Mouse (Mus musculus): ENCODE results near the gene Rabgap1l. TPM values are rescaled to one million over a fixed set of nuclear protein-coding genes. Genes with fewer than 3 reads are reported as not detected.

The Rabgap1l gene
- total RNA-seq, 2 experiments from 2014 or later = 241 to 255 TPM

- no peak for TF ChIP-seq CTCF (conservative IDR thresholded peaks at IDR 0.05)
- peak overlapping the region; percentile 99 for H3K27ac ChIP-seq
- no peak overlapping the region for H3K4me3 ChIP-seq
- DNase-seq (ENCODE audit: low spot score in 2 of 2) = no peak
These were observed 578.8 kb downstream of the Rabgap1l start for GRCm38 (mm10) chr1:160214171-160214570.

- peak within 1 kb of the TSS; percentile 91 for H3K4me3 ChIP-seq
- H3K27ac ChIP-seq = peak within 1 kb of the TSS; percentile 99
- TF ChIP-seq CTCF (conservative IDR thresholded peaks at IDR 0.05) = peak; percentile 94
- DNase-seq (ENCODE audit: low spot score in 2 of 2) = peak; percentile 99 to 100
These were observed 580.0 kb downstream of the Rabgap1l start, which contains the start of gene Cacybp for GRCm38 (mm10) chr1:160212703-160213669. Cacybp (minus strand) TSS chr1:160212875.

GRCm38 (mm10) chr1:160212123-160212691 is 580.8 kb downstream of the Rabgap1l start:
- no peak for DNase-seq (ENCODE audit: low spot score in 2 of 2)
- TF ChIP-seq CTCF (conservative IDR thresholded peaks at IDR 0.05) = no peak
- peak overlapping the region; percentile 99 for H3K27ac ChIP-seq

GRCm38 (mm10) chr1:160211597-160212122 is 581.4 kb downstream of the Rabgap1l start:
- no peak for DNase-seq (ENCODE audit: low spot score in 2 of 2)
- peak overlapping the region; percentile 99 for H3K27ac ChIP-seq
- H3K4me3 ChIP-seq = peak overlapping the region; percentile 91
- TF ChIP-seq CTCF (conservative IDR thresholded peaks at IDR 0.05) = no peak

More at GRCm38 (mm10) chr1:160212123-160212691, 580.8 kb downstream of the Rabgap1l start:
- peak overlapping the region; percentile 91 for H3K4me3 ChIP-seq

GRCm38 (mm10) chr1:160210566-160210965 is 582.4 kb downstream of the Rabgap1l start:
- Histone ChIP-seq H3K27ac (no peak overlapping the region), H3K4me3 (peak overlapping the region; percentile 91; the same call in 1 of the 2 replicates)
- TF ChIP-seq CTCF (conservative IDR thresholded peaks at IDR 0.05) = no peak
- DNase-seq (ENCODE audit: low spot score in 2 of 2) = no peak

GRCm38 (mm10) chr1:160209844-160210243 is 583.2 kb downstream of the Rabgap1l start:
- TF ChIP-seq CTCF (conservative IDR thresholded peaks at IDR 0.05) = no peak
- no peak for DNase-seq (ENCODE audit: low spot score in 2 of 2)

GRCm38 (mm10) chr1:160205486-160205885 is 587.5 kb downstream of the Rabgap1l start:
- no peak for DNase-seq (ENCODE audit: low spot score in 2 of 2)
- H3K4me3 ChIP-seq = no peak overlapping the region
- no peak for TF ChIP-seq CTCF (conservative IDR thresholded peaks at IDR 0.05)
- no peak overlapping the region for H3K27ac ChIP-seq

More at GRCm38 (mm10) chr1:160209844-160210243, 583.2 kb downstream of the Rabgap1l start:
- no peak overlapping the region for H3K4me3 ChIP-seq
- no peak overlapping the region for H3K27ac ChIP-seq

- Histone ChIP-seq H3K4me3 (peak overlapping the region; percentile 95), H3K27ac (peak overlapping the region; percentile 92)
- TF ChIP-seq CTCF (conservative IDR thresholded peaks at IDR 0.05) = no peak
- DNase-seq (ENCODE audit: low spot score in 2 of 2) = no peak
These were observed 597.7 kb downstream of the Rabgap1l start for GRCm38 (mm10) chr1:160195337-160195663.

- peak within 1 kb of the TSS; percentile 92 for H3K27ac ChIP-seq
- H3K4me3 ChIP-seq = peak within 1 kb of the TSS; percentile 95
- peak; percentile 97 to 99 for DNase-seq (ENCODE audit: low spot score in 2 of 2)
- TF ChIP-seq CTCF (conservative IDR thresholded peaks at IDR 0.05) = peak; percentile 91
These were observed 598.3 kb downstream of the Rabgap1l start, which contains the start of gene Mrps14 for GRCm38 (mm10) chr1:160194529-160195336. Mrps14 (plus strand) TSS chr1:160195215.

GRCm38 (mm10) chr1:160184506-160184905 is 608.5 kb downstream of the Rabgap1l start:
- peak; percentile 84 for TF ChIP-seq CTCF (conservative IDR thresholded peaks at IDR 0.05)
- H3K4me3 ChIP-seq = no peak overlapping the region
- peak; percentile 42 to 52 for DNase-seq (ENCODE audit: low spot score in 2 of 2)
- H3K27ac ChIP-seq = 0 out of 2 replicates have a peak overlapping the region, but pooled peaks have one; percentile 43

GRCm38 (mm10) chr1:160181216-160181615 is 611.8 kb downstream of the Rabgap1l start:
- no peak for TF ChIP-seq CTCF (conservative IDR thresholded peaks at IDR 0.05)
- DNase-seq (ENCODE audit: low spot score in 2 of 2) = no peak
- Histone ChIP-seq H3K27ac (no peak overlapping the region), H3K4me3 (no peak overlapping the region)

GRCm38 (mm10) chr1:160176903-160177302 is 616.1 kb downstream of the Rabgap1l start:
- no peak for TF ChIP-seq CTCF (conservative IDR thresholded peaks at IDR 0.05)
- no peak for DNase-seq (ENCODE audit: low spot score in 2 of 2)
- Histone ChIP-seq H3K27ac (no peak overlapping the region), H3K4me3 (no peak overlapping the region)

Small RNA genes lying within 50 kb of the gene (microRNA-seq; reads per million reads assigned to microRNA genes)
- 2.4 to 3.5 reads per million in 2 experiments for gene Mir1927

Other genes starting within 250 kb of the Rabgap1l start
- 10 to 100 TPM; 39.1 to 41.4 TPM for gene Rc3h1, start 113.2 kb upstream of the Rabgap1l start, total RNA-seq (2021)
- gene Serpinc1, start 185.4 kb upstream of the Rabgap1l start, total RNA-seq (2021) = under 1 TPM; 0.44 to 0.49 TPM
- 10 to 100 TPM; 17.5 to 20.1 TPM for gene Zbtb37, start 241.6 kb upstream of the Rabgap1l start, total RNA-seq (2021)